Mouse (Mus musculus): ENCODE results near the gene Esrra. TPM values are rescaled to one million over a fixed set of nuclear protein-coding genes. Genes with fewer than 3 reads are reported as not detected.

Esrra gene
- polyA plus RNA-seq, 1 experiment from 2014 or later, result 5.9 TPM

DNA sequence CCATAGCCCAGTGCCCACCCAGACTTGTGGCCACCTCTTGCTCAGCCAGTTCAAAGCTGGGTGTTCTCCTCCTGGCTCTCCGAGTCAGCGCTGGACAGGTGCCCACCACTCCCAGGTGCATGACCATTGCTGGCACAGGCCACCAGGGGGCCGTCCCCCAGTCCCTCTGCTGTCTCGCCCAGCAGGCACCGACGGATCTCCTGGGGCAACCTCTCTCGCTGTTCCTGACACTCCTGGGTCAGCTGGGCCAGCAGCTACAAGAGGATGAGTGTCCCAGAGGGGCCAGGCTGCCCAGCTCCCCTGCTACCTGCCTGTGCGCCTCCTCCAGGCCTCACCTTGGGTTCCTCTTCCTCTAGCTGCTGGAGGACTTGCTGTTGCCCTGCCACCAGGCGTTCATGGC lies 32.4 kb upstream of the Esrra start:
- Histone ChIP-seq H3K9ac (ENCODE audit: low read depth, low read length) (no peak overlapping the region), H3K4me1 (replicated peaks; ENCODE audit: control insufficient read depth, insufficient read depth, low read length) (peaks cover 27% of the 10 kb centered on the region), H3K4me3 (ENCODE audit: low read depth, low read length) (no peak overlapping the region), H3K27me3 (replicated peaks; ENCODE audit: control insufficient read depth, insufficient read depth, low read length) (no peaks in the 10 kb centered on the region), H3K36me3 (ENCODE audit: control insufficient read depth, insufficient read depth, low read length) (peaks cover 20% of the 10 kb centered on the region), H3K9me3 (ENCODE audit: control insufficient read depth, low read length) (no peaks in the 10 kb centered on the region), H3K4me2 (no peak overlapping the region), H3K27ac (ENCODE audit: low read depth, low read length) (no peak overlapping the region; the same call in 1 of the 2 replicates)
- WGBS, result 72% methylated on average over 9 of the region's 9 CpGs
- ATAC-seq (replicated peaks; ENCODE audit: low FRiP score) (no peak), DNase-seq (ENCODE audit: low spot score) (no peak)

- no peaks in the 10 kb centered on the region for H3K27me3 ChIP-seq (replicated peaks; ENCODE audit: control insufficient read depth, insufficient read depth, low read length)
- no peak for ATAC-seq (replicated peaks; ENCODE audit: low FRiP score)
- peaks cover 16% of the 10 kb centered on the region for H3K36me3 ChIP-seq (ENCODE audit: control insufficient read depth, insufficient read depth, low read length)
- H3K4me2 ChIP-seq, result peak overlapping the region; percentile 98
- H3K9ac ChIP-seq (ENCODE audit: low read depth, low read length), result peak overlapping the region; percentile 89
- H3K9me3 ChIP-seq (ENCODE audit: control insufficient read depth, low read length), result no peaks in the 10 kb centered on the region
- 4% methylated on average over 3 of the region's 3 CpGs for WGBS
- DNase-seq (ENCODE audit: low spot score), result no peak
- peak overlapping the region; percentile 64 for H3K4me3 ChIP-seq (ENCODE audit: low read depth, low read length)
- peaks cover 27% of the 10 kb centered on the region for H3K4me1 ChIP-seq (replicated peaks; ENCODE audit: control insufficient read depth, insufficient read depth, low read length)
- peak overlapping the region; percentile 98 for H3K27ac ChIP-seq (ENCODE audit: low read depth, low read length)
Measured at GRCm38 (mm10) chr19:6952712-6953037, 31.1 kb upstream of the Esrra start.

DNA sequence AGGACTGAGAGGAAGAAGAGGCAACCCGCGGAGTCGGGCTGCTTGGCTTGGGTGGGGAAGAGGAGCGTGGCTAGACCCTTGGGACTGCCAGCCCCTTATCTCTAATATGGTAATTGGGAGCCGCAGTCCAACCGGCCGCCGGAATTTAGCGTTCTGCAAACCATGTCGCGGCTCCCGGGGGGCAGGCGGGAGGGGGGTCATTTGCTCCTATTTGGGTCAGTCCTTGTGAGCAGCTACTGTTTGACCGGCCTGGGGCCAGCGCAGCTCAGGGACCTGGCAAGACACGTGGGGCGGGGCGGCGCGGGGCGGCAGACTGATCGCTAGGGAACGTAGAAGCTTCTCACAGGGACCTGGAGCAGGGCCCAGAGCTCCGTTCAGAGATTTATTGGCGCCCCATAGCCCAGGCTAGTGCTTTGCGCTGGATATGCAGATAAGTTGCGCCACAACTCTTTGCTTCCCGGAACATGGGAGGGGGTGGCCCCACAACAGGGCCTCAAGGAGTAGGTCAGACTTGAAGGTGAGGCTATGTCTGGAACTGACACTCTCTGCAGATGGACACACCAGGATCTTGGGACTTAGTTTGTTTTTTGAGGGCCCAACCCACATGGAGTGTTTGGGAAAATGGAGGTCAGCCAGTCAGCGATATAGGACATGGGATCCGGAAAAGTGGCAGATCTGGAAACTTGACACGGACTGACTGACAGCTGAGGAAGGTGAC lies 30.5 kb upstream of the Esrra start:
- no peaks in the 10 kb centered on the region for H3K27me3 ChIP-seq (replicated peaks; ENCODE audit: control insufficient read depth, insufficient read depth, low read length)
- DNase-seq (ENCODE audit: low spot score), result peak; percentile 77
- peak overlapping the region; percentile 98 for H3K4me2 ChIP-seq
- H3K9me3 ChIP-seq (ENCODE audit: control insufficient read depth, low read length), result no peaks in the 10 kb centered on the region
- peak; percentile 51 for ATAC-seq (replicated peaks; ENCODE audit: low FRiP score)
- H3K4me1 ChIP-seq (replicated peaks; ENCODE audit: control insufficient read depth, insufficient read depth, low read length), result peaks cover 27% of the 10 kb centered on the region
- H3K36me3 ChIP-seq (ENCODE audit: control insufficient read depth, insufficient read depth, low read length), result peaks cover 15% of the 10 kb centered on the region
- peak overlapping the region; percentile 89 for H3K9ac ChIP-seq (ENCODE audit: low read depth, low read length)
- WGBS, result 2% methylated on average over 31 of the region's 31 CpGs
- peak overlapping the region; percentile 64 for H3K4me3 ChIP-seq (ENCODE audit: low read depth, low read length)
- H3K27ac ChIP-seq (ENCODE audit: low read depth, low read length), result peak overlapping the region; percentile 98

DNA sequence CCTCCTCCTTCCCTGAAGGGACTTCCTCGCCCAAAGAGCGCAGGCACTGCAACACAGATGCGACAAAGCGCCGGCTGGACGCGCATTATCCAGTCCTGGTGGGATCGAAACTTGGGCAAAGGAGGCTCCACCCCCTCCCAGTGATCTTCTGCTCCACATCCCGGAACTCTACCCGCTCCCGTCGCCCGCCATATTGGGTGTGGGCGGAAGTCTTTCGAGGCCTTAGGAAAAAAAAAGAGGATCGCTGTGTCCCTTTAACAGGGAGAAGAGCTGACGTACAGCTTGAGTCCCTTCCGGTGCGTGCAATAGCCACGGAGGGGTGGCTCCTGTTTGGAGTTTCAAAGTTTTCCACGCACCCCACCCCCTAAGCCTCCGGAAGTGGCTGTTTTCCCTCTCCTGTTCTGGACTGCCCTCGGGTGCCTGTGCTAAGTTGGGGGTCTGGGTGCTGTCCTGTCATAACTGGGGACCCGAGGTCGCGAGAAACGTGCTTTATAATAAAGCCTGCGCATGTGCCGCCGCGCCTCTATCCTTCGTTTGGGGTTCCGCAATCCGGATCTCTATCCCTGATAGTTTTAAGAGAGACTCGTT lies 29.9 kb upstream of the Esrra start:
- Histone ChIP-seq H3K9me3 (ENCODE audit: control insufficient read depth, low read length) (no peaks in the 10 kb centered on the region), H3K36me3 (ENCODE audit: control insufficient read depth, insufficient read depth, low read length) (peaks cover 10% of the 10 kb centered on the region; the same call in 1 of the 2 replicates), H3K4me3 (ENCODE audit: low read depth, low read length) (peak overlapping the region; percentile 64), H3K27me3 (replicated peaks; ENCODE audit: control insufficient read depth, insufficient read depth, low read length) (no peaks in the 10 kb centered on the region), H3K4me2 (peak overlapping the region; percentile 98), H3K4me1 (replicated peaks; ENCODE audit: control insufficient read depth, insufficient read depth, low read length) (peaks cover 27% of the 10 kb centered on the region), H3K27ac (ENCODE audit: low read depth, low read length) (peak overlapping the region; percentile 98), H3K9ac (ENCODE audit: low read depth, low read length) (peak overlapping the region; percentile 89)
- WGBS, result 0% methylated on average over 35 of the region's 35 CpGs
- peak; percentile 73 for ATAC-seq (replicated peaks; ENCODE audit: low FRiP score)
- DNase-seq (ENCODE audit: low spot score), result peak; percentile 87

DNA sequence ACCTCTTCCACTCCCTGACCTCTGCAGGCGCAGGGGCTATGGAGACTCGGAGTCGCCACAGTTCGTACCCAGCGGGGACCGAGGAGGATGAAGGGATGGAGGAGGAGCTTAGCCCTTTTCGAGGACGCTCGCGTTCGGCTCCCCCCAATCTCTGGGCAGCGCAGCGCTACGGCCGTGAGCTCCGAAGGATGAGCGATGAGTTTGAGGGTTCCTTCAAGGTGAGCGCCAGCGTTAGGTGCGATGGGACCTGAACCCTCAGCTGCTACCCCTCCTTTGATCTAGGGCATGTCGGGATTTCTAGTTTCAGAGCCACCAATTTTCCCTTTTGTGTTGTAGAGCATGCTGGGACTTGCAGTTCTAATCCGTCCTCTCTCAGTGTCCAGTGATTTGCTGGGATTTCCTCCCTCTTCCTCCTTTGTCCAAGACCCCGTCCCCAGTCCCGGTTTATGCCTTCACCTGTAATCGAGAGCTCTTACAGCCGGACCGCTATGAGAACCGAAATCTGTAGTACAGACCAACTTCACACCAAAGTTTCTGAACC lies 29.1 kb upstream of the Esrra start:
- WGBS, result under 1% methylated on average over 28 of the region's 28 CpGs
- peak; percentile 34 for ATAC-seq (replicated peaks; ENCODE audit: low FRiP score)
- H3K4me1 ChIP-seq (replicated peaks; ENCODE audit: control insufficient read depth, insufficient read depth, low read length), result peaks cover 27% of the 10 kb centered on the region

GRCm38 (mm10) chr19:6949951-6950350 lies 28.3 kb upstream of the Esrra start:
- peak overlapping the region; percentile 98 for H3K4me2 ChIP-seq
- peaks cover 9% of the 10 kb centered on the region; the same call in 1 of the 2 replicates for H3K36me3 ChIP-seq (ENCODE audit: control insufficient read depth, insufficient read depth, low read length)
- H3K27ac ChIP-seq (ENCODE audit: low read depth, low read length), result no peak overlapping the region
- H3K9me3 ChIP-seq (ENCODE audit: control insufficient read depth, low read length), result no peaks in the 10 kb centered on the region
- no peak for DNase-seq (ENCODE audit: low spot score)
- WGBS, result 62% methylated on average over 5 of the region's 5 CpGs
- no peak for ATAC-seq (replicated peaks; ENCODE audit: low FRiP score)
- peaks cover 27% of the 10 kb centered on the region for H3K4me1 ChIP-seq (replicated peaks; ENCODE audit: control insufficient read depth, insufficient read depth, low read length)
- H3K4me3 ChIP-seq (ENCODE audit: low read depth, low read length), result peak overlapping the region; percentile 64
- no peaks in the 10 kb centered on the region for H3K27me3 ChIP-seq (replicated peaks; ENCODE audit: control insufficient read depth, insufficient read depth, low read length)
- peak overlapping the region; percentile 89 for H3K9ac ChIP-seq (ENCODE audit: low read depth, low read length)

More for the DNA sequence above, 29.1 kb upstream of the Esrra start:
- H3K36me3 ChIP-seq (ENCODE audit: control insufficient read depth, insufficient read depth, low read length), result peaks cover 10% of the 10 kb centered on the region; the same call in 1 of the 2 replicates
- no peaks in the 10 kb centered on the region for H3K27me3 ChIP-seq (replicated peaks; ENCODE audit: control insufficient read depth, insufficient read depth, low read length)
- DNase-seq (ENCODE audit: low spot score), result peak; percentile 71
- peak overlapping the region; percentile 89 for H3K9ac ChIP-seq (ENCODE audit: low read depth, low read length)
- peak overlapping the region; percentile 98 for H3K4me2 ChIP-seq
- H3K4me3 ChIP-seq (ENCODE audit: low read depth, low read length), result peak overlapping the region; percentile 64
- no peaks in the 10 kb centered on the region for H3K9me3 ChIP-seq (ENCODE audit: control insufficient read depth, low read length)
- H3K27ac ChIP-seq (ENCODE audit: low read depth, low read length), result peak overlapping the region; percentile 98

DNA sequence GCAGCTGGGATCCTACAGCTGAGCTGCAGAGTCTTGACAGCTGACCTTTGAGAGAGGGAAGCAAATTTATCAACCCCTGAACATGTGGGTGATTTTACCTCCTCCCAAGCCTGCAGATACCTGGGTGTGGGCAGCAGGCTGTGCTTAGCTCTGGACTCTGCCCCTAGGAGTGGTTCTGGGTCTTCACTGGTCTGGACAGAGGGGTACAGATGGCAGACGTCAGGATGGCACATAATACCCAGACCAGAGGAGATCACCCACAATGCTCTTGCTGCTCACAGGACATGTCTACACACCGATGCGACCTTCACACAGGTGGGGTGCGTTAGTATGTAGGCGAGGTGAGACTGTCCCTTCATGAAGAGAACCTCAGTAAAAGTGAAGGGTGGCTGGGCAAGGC lies 27.9 kb upstream of the Esrra start:
- H3K27ac ChIP-seq (ENCODE audit: low read depth, low read length), result no peak overlapping the region
- peaks cover 6% of the 10 kb centered on the region; the same call in 1 of the 2 replicates for H3K36me3 ChIP-seq (ENCODE audit: control insufficient read depth, insufficient read depth, low read length)
- no peak overlapping the region for H3K4me3 ChIP-seq (ENCODE audit: low read depth, low read length)
- H3K4me2 ChIP-seq, result peak overlapping the region; percentile 98
- peaks cover 27% of the 10 kb centered on the region for H3K4me1 ChIP-seq (replicated peaks; ENCODE audit: control insufficient read depth, insufficient read depth, low read length)
- no peaks in the 10 kb centered on the region for H3K9me3 ChIP-seq (ENCODE audit: control insufficient read depth, low read length)
- 0 out of 2 replicates have a peak overlapping the region, but pooled peaks have one; percentile 1 for H3K9ac ChIP-seq (ENCODE audit: low read depth, low read length)
- no peaks in the 10 kb centered on the region for H3K27me3 ChIP-seq (replicated peaks; ENCODE audit: control insufficient read depth, insufficient read depth, low read length)
- ATAC-seq (replicated peaks; ENCODE audit: low FRiP score) (no peak), DNase-seq (ENCODE audit: low spot score) (no peak)
- WGBS, result 88% methylated on average over 5 of the region's 5 CpGs

GRCm38 (mm10) chr19:6948186-6948585 lies 26.6 kb upstream of the Esrra start:
- DNase-seq (ENCODE audit: low spot score), result no peak
- Histone ChIP-seq H3K27ac (ENCODE audit: low read depth, low read length) (no peak overlapping the region), H3K4me3 (ENCODE audit: low read depth, low read length) (no peak overlapping the region), H3K36me3 (ENCODE audit: control insufficient read depth, insufficient read depth, low read length) (0 out of 2 replicates have a peak, but pooled peaks cover 3% of the 10 kb centered on the region), H3K4me1 (replicated peaks; ENCODE audit: control insufficient read depth, insufficient read depth, low read length) (peaks cover 26% of the 10 kb centered on the region), H3K4me2 (no peak overlapping the region), H3K9me3 (ENCODE audit: control insufficient read depth, low read length) (no peaks in the 10 kb centered on the region), H3K27me3 (replicated peaks; ENCODE audit: control insufficient read depth, insufficient read depth, low read length) (no peaks in the 10 kb centered on the region), H3K9ac (ENCODE audit: low read depth, low read length) (no peak overlapping the region)
- WGBS, result 83% methylated on average over 4 of the region's 4 CpGs
- no peak for ATAC-seq (replicated peaks; ENCODE audit: low FRiP score)

Data from liver, embryonic 11.5 days (tissue).